Mouse (Mus musculus) cerebellum, postnatal 36 days (tissue): ENCODE measurements at regions not wholly inside any gene's neighbourhood (a gene's known extent, or its start where the extent isn't known, plus 50 kb on each side); places are given as distances from the start of the nearest gene placed in this dataset.

ENCODE experiments used
- DNase-seq, 2 experiments: peaks; one replicate each; pipeline ENCODE4 v3.0.0; 2021 to 2022; ENCODE audit warnings: mixed read lengths in 2 of 2

DNA sequence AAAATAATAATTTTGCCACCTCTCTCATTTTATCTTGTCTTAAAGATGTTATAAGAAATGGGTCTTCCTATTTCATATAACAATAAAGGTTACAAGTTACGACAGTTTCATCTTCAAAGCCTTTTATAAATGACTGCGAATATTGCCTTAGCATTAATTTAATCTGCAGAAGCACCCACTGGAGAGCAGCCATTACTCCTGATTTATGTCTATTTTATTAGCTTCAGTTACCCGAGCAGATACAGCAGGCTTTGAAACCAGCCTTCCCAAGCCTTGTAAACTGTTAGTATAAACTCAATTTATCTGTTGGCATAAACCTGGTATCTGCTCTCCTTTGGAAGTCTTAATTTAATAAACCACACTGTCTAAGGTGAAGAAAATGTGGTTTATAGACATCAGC is 2851.6 kb upstream of the Gm6569 start:
- no peak for DNase-seq

DNA sequence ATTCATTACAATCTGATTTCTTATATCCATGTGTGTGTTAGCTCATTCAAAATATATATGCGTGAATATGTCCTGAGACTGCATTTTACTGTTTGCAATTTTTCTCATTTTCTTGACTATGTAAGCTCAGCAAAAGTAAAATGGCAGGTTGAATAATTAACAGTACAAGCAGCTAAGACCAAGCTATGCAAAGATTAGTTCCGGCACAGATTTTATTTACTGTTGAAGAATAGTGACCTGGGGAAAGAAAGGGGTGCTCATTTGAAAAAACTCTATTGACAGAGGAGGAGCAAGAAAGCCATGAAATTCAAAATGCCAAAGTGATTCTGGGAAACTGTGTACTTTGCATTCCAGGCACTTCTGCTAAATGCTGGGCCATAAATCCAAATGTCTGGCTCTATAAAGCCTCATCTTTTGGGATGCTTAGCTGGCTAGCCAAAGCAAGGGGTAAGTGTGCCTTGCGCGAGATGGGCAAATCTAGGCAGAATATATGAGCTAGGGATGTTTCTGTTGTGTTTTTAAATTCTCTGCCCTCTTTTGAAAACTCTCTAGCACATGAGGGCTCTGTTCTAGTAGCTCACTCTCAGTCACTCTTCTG is 2846.3 kb upstream of the Gm6569 start:
- no peak for DNase-seq

DNA sequence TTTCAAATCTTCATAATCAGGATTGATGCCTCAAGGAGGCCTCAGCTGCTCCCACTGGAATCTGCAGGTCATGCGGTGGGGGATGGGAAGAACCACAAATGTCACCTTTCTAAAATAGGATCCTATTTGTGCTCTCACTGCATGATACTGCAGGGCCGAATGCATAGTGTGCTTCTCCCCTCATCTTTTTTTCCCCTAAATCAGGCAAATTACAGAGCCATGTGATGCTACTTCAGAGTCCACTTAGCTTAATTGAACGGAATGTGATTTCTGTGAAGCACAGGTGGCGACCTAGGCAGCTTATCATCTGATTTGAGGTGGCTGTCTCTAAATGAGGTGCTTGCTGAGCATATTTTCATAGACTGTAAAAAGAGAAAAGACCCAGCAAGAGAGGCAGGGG is 2841.0 kb upstream of the Gm6569 start:
- no peak for DNase-seq

- DNase-seq = no peak
Measured at GRCm38 (mm10) chr15:71010362-71010761, 2824.0 kb upstream of the Gm6569 start.

DNA sequence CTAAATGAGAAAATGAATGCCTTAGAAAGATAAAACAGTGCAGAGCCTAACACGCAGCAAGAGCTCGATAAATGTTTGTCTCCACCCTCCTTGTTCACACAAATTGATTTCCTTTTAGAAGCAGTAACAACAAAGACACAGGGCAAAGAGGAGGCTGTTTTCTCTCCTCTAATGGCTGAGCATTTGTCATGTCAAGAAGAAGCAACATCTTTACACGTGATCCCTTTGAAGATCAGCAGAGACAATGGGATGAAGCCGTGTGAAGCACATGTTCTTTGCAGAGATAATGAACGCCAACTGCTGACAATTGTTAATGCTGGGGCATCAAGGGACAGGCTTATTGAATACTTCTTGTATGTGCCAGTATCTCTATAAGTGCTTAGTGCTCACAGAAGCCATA is 2823.6 kb upstream of the Gm6569 start:
- DNase-seq = no peak

- DNase-seq = no peak
Measured at GRCm38 (mm10) chr15:71054251-71054852, 2780.0 kb upstream of the Gm6569 start.

GRCm38 (mm10) chr15:71086367-71086997 is 2747.9 kb upstream of the Gm6569 start:
- no peak for DNase-seq

DNA sequence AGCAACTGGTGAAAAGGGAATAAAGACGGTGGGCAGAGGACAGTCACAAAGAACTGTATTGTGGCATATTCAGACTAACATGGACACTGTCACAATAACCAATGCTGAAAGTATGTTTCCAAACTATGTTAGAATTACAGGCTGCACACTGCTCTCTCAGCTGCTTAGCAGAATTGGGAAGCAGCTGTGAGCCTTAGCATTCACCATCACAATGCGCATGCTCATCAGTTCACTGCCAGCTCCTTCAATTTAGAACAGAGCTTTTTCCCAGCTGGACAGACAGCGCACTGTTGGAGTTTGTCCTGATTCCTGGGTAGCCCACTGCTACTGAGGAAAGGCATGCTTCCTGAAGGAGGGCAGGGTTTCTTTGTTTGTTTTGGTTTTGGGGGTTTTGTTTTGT is 2735.2 kb upstream of the Gm6569 start:
- no peak for DNase-seq

GRCm38 (mm10) chr15:71129802-71130201 is 2704.6 kb upstream of the Gm6569 start:
- DNase-seq = no peak

DNA sequence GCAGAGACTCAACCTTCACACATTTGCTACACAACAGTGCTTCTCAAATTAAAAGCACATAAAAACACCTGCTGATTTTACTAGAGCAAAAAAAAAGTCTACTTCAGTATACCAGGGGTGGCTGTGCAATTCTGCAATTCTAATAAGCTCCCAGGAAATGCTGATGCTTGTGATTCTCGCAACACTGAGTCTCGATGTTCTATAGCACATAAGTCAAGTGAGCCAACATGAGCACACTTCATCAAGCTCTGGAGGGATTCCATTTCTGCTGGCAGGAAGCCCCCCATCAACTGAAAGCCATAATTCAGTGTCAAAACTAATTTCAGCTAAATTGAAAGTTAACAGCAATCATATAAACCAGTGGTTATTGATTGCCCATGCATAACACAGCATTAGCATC is 2676.7 kb upstream of the Gm6569 start:
- DNase-seq = no peak

GRCm38 (mm10) chr15:71162097-71162496 is 2672.3 kb upstream of the Gm6569 start:
- DNase-seq = no peak

DNA sequence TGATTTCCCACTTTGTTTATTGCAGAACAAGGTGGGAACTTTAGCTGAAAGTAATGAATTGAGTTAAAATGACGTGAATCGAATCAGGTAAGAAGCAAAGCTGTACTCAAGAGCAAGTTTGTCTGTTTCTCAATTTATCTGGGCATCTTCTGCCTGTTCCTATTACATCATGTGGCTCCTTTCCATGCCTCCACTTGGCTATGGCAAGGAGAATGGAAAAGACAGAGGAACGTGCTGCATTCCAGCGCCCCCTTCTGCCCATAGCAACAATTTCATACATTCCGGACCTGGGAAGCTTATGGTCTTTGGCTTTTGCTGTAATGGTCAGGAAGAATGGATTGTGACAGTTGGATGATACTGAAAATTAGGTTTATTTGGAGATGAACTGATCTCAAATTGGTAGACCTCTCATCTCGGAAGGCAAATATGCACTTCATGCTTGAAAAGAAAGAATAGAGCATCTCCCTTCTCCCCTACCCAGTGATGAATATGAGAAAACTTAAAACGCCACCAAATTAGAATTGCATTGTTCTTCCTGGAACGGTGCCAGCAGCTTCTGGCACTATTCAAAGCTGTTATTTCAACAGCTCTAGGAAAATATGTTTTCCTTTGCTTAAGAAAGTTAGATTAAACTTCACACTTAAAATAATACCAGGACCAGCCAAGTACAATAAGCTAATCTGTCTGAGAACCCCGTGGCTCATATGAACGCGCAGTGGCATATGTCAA is 2639.2 kb upstream of the Gm6569 start:
- peak in 1 of 2 experiments; percentile 12 for DNase-seq

DNA sequence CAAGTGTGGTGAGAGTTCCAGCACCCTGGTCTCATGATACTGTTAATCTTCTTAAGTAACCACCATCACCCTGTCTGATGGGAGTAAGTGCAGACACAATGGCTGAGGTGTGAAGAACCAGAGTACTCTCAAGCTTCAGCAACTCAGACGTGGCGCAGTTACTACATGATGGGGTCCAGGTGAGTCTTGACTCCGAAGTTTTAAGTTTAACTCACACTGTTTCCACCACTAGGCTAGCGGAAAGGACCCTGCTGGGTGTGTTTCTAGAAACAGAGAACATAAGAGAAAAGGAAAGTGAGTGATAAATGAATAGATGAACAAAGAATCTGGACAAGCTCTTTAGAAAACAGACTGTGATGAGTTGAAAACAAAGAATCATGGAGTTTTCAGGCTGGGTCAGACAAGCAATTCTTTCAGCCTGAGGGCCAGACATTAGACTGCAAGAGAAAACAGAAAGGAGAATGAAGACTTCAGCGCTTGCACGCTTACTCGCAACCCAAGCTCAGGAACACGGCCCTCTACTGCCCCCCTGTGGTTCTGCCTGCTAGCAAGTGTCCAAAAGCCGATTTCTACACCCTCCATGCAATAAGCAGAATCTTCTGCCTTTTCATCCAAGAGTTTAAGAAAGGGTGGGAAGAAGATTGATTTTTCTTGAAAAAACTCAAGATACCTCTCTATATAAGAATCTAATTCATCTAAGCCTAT is 2593.6 kb upstream of the Gm6569 start:
- DNase-seq = peak; percentile 76

DNA sequence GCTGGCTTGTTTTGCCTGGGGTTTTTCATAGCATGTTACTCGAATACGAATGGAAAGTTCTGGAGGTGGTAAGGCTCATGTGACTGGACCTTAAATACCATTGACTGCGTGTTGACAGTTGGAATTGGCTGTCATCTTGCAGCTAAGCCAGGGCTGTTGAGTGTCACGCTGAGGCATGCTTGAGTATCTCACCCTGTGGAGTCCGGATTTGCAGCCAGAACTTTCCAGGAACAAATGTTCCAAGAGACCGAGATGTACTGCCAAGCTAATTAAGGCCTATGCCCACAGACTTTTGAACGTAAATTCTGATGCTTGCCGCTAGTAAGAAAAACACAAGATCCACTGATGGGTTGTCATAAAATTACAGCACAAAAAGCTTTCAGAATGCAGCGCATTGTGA is 2590.8 kb upstream of the Gm6569 start:
- DNase-seq = peak in 1 of 2 experiments; percentile 22

DNA sequence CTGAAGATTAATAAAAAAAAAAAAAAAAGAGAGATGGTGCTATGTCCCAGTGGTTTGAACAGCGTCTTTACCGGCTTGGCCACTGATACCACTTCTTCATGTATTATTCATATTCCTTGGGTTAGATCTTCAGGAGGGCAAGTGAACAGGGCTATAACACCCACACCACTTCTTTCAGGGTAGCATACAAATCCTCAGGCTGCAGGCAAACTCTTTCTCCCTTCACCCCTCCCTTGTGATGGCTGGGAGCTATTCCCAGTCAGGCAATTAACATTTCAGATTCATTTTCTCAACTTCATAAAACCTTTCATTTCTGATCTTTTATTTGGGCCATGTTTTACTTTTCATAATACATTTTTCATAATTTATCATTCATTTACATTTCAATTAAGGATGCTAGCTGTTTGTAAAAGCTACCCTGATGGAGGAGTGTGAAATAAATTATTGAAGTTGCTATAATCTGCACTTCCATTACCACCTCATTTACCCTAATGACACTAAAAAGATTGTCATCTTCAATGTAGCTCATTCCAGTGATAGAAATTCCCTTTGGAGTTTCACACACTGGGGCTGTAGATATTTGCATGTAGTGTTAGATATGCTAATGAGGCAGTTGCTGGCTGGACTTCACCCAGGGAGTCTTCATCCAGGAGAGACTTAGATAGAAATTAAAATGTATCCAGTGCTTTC is 2558.3 kb upstream of the Gm6569 start:
- DNase-seq = no peak

DNA sequence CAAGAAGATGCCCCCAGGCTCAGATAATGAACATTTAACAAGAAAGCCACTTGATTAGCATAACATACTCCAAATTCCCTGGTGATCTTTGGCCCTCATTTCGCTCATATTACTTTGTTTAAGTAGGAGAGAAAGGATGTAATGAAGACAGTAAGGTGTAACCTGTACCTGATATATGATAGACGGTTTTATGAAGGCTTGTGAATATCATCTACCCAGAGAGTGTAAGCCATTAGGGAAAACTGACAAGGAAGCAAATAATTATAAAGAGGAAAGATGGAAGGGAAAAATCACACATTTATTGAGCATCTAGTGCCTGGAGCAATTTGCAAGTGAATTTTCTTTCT is 2557.8 kb upstream of the Gm6569 start:
- DNase-seq = no peak

DNA sequence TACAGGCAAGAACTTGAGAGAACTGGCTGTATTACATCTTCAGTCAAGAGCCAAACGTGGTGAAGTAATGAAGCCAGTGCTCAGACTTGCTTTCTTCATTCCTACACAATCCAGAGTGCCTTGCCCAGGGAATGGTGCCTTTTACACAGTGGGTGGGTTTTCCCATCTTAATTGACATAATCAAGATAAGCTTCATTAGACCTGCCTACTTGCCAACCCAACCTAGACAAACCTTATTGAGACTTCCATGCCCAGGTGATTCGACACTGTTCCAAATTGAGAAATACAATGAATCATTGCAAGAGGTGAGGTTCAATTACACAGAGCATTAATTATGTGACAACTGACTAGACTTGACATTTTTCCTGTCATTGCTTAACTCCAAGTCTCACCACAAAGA is 2557.0 kb upstream of the Gm6569 start:
- DNase-seq = no peak

DNA sequence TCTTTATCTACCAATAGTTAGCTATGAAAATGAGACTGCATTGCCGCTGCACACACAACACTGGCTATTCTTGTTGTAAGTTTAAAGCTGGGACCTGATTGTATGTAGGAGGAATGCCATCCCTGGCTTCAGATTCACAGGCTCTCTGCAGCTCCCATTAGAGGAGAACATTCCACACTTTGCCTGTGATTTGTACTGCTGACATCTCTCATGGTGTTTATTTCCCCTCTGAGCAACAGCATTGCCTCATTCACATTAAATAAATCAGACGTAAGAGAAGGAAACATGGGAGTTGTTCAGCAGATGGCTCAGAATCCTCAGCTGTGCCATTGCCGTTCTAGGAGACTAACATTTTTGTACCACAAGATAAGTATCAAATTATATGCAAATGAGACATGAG is 2550.6 kb upstream of the Gm6569 start:
- DNase-seq = no peak

DNA sequence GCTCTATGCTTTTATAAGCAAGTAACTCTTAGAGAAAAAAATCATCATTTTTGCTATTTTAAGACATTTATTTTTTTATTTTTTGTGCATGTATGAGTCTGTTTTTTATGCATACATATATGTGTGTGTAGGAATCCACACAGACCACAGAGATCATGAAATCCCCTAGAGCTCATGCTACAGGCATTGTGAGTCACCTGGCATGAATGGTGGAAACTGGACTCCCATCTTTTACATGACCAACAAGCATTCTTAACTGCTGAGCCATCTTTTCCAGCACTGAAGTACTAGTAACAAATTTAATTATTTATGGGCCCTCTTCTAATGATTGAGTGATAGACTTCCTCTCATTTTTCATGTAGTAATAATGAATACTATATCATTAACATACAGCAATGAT is 2531.8 kb upstream of the Gm6569 start:
- DNase-seq = no peak

GRCm38 (mm10) chr15:71310230-71310629 is 2524.1 kb upstream of the Gm6569 start:
- DNase-seq = no peak

DNA sequence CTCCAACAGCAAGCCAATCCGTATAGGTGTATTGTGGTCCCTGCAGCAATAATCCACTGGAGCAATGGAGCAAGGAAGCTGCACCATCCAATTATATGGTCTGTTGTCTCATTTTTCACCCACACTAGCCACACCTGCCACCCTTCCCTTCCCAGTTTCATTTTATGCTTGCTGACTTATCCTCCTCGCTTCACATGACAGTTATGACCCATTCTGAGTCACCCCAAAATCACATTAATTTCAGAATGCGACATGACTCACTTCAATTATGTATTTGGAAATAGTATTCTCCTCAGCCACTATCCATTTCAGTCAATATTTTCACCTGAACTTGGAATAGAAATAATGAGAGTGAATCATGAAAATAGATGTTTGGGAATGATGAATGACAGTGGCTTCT is 2507.8 kb upstream of the Gm6569 start:
- no peak for DNase-seq

- no peak for DNase-seq
Measured at GRCm38 (mm10) chr15:71358189-71358790, 2476.1 kb upstream of the Gm6569 start.
